Mouse (Mus musculus) MEL (cell line): ENCODE results near the gene Ankrd7. TPM values are rescaled to one million over a fixed set of nuclear protein-coding genes. Genes with fewer than 3 reads are reported as not detected.
"Not testable (repeated sequence)": the region's sequence is repeated elsewhere in the genome, so short reads cannot be mapped to it uniquely, and the experiment has no call there.

ENCODE experiments used
- DNase-seq: peaks from one replicate; pipeline ENCODE4 v3.0.0; 2011; ENCODE audit warnings: low read depth, low spot score
- H3K27ac ChIP-seq: 2 replicates; pipeline ENCODE4 v1.5.1; 2012; ENCODE audit warnings: low read depth, mild to moderate bottlenecking, control low read depth, low read length, moderate library complexity; ENCODE audit not compliant: control insufficient read depth
- H3K27me3 ChIP-seq, 2 experiments: fragments of 150-350 bp in 1 of 2; sonication (generic) in 1 of 2; 2 replicates each; pipeline ENCODE4 v1.6.1; 2012; ENCODE audit warnings: low read length in 2 of 2, mild to moderate bottlenecking in 2 of 2, improper control_type of control experiment in 1 of 2, moderate library complexity in 1 of 2; ENCODE audit not compliant: insufficient read depth in 2 of 2, control insufficient read depth in 1 of 2
- H3K36me3 ChIP-seq, 2 experiments: 2 replicates each; pipeline ENCODE4 v1.6.1; 2012 to 2014; ENCODE audit warnings: low read length in 2 of 2, improper control_type of control experiment in 1 of 2, inconsistent platforms in 1 of 2, mild to moderate bottlenecking in 1 of 2; ENCODE audit not compliant: insufficient read depth in 2 of 2, control insufficient read depth in 1 of 2
- H3K4me1 ChIP-seq, 2 experiments: fragments of 150-350 bp in 1 of 2; sonication (generic) in 1 of 2; 2 replicates each; pipeline ENCODE4 v1.6.1; 2012; ENCODE audit warnings: low read length in 2 of 2, improper control_type of control experiment in 1 of 2, mild to moderate bottlenecking in 1 of 2; ENCODE audit not compliant: insufficient read depth in 2 of 2, control insufficient read depth in 1 of 2
- H3K4me3 ChIP-seq, 2 experiments: fragments of 150-350 bp in 1 of 2; sonication (generic) in 1 of 2; 2 replicates each; pipeline ENCODE4 v1.5.1; 2012; ENCODE audit warnings: low read depth in 2 of 2, low read length in 2 of 2, mild to moderate bottlenecking in 2 of 2, moderate library complexity in 2 of 2, control low read depth in 1 of 2, improper control_type of control experiment in 1 of 2; ENCODE audit not compliant: control insufficient read depth in 1 of 2, insufficient read depth in 1 of 2
- H3K79me2 ChIP-seq: 2 replicates; pipeline ENCODE4 v1.6.1; 2012; ENCODE audit warnings: mild to moderate bottlenecking, low read length, moderate library complexity; ENCODE audit not compliant: control insufficient read depth, poor library complexity, insufficient read depth
- H3K9ac ChIP-seq: 2 replicates; pipeline ENCODE4 v1.6.1; 2012; ENCODE audit warnings: low read depth, mild to moderate bottlenecking, control low read depth, low read length, moderate library complexity; ENCODE audit not compliant: control insufficient read depth, poor library complexity, severe bottlenecking
- H3K9me3 ChIP-seq: fragments of 150-350 bp; sonication (generic); replicated peaks from 2 replicates; pipeline ENCODE4 v1.6.1; 2012; ENCODE audit warnings: mild to moderate bottlenecking, low read length, improper control_type of control experiment, moderate library complexity; ENCODE audit not compliant: insufficient read depth
- BHLHE40 ChIP-seq: IDR thresholded peaks from 2 replicates; pipeline ENCODE4 v1.6.1; 2012; ENCODE audit warnings: low read depth, mild to moderate bottlenecking, inconsistent platforms, low read length, improper control_type of control experiment, borderline replicate concordance
- CHD1 ChIP-seq: IDR thresholded peaks from 2 replicates; pipeline ENCODE4 v1.6.1; 2012; ENCODE audit warnings: low read depth, mild to moderate bottlenecking, inconsistent platforms, low read length, improper control_type of control experiment
- CHD2 ChIP-seq: IDR thresholded peaks from 2 replicates; pipeline ENCODE4 v1.6.1; 2011; ENCODE audit warnings: low read length, improper control_type of control experiment
- E2F4 ChIP-seq: IDR thresholded peaks from 2 replicates; pipeline ENCODE4 v1.6.1; 2011; ENCODE audit warnings: low read depth, low read length, improper control_type of control experiment, borderline replicate concordance
- ELF1 ChIP-seq: IDR thresholded peaks from 2 replicates; pipeline ENCODE4 v1.6.1; 2014; ENCODE audit warnings: low read depth, mild to moderate bottlenecking, inconsistent platforms, low read length, improper control_type of control experiment, moderate library complexity
- EP300 ChIP-seq, 2 experiments: IDR thresholded peaks; 2 replicates each; pipeline ENCODE4 v1.6.1; 2011; ENCODE audit warnings: improper control_type of control experiment in 2 of 2, low read length in 2 of 2, low read depth in 1 of 2, mild to moderate bottlenecking in 1 of 2
- GATA1 ChIP-seq: IDR thresholded peaks from 2 replicates; pipeline ENCODE4 v1.6.1; 2011; ENCODE audit warnings: low read depth, low read length, improper control_type of control experiment
- HCFC1 ChIP-seq: IDR thresholded peaks from 2 replicates; pipeline ENCODE4 v1.6.1; 2012; ENCODE audit warnings: low read depth, mild to moderate bottlenecking, inconsistent platforms, low read length, improper control_type of control experiment, moderate library complexity
- JUND ChIP-seq: IDR thresholded peaks from 2 replicates; pipeline ENCODE4 v1.6.1; 2011; ENCODE audit warnings: low read depth, mild to moderate bottlenecking, improper control_type of control experiment, low read length
- MAX ChIP-seq: IDR thresholded peaks from 2 replicates; pipeline ENCODE4 v1.6.1; 2011; ENCODE audit warnings: low read length, improper control_type of control experiment
- MAZ ChIP-seq: IDR thresholded peaks from 2 replicates; pipeline ENCODE4 v1.6.1; 2012; ENCODE audit warnings: low read depth, mild to moderate bottlenecking, inconsistent platforms, low read length, improper control_type of control experiment
- MEF2A ChIP-seq: IDR thresholded peaks from 2 replicates; pipeline ENCODE4 v1.6.1; 2014; ENCODE audit warnings: low read depth, mild to moderate bottlenecking, inconsistent platforms, low read length, improper control_type of control experiment; ENCODE audit not compliant: poor library complexity, insufficient replicate concordance, severe bottlenecking; ENCODE audit errors: extremely low read depth
- MXI1 ChIP-seq: IDR thresholded peaks from 2 replicates; pipeline ENCODE4 v1.6.1; 2011; ENCODE audit warnings: mild to moderate bottlenecking, low read depth, low read length, improper control_type of control experiment
- MYB ChIP-seq: IDR thresholded peaks from 2 replicates; pipeline ENCODE4 v1.6.1; 2011; ENCODE audit warnings: mild to moderate bottlenecking, low read depth, low read length, improper control_type of control experiment
- MYC ChIP-seq: IDR thresholded peaks from 2 replicates; pipeline ENCODE4 v1.6.1; 2011; ENCODE audit warnings: low read depth, mild to moderate bottlenecking, low read length, improper control_type of control experiment, moderate library complexity
- NELFE ChIP-seq: IDR thresholded peaks from 2 replicates; pipeline ENCODE4 v1.6.1; 2011; ENCODE audit warnings: low read depth, low read length, improper control_type of control experiment
- NRF1 ChIP-seq: IDR thresholded peaks from 2 replicates; pipeline ENCODE4 v1.6.1; 2014; ENCODE audit warnings: low read depth, mild to moderate bottlenecking, inconsistent platforms, low read length, improper control_type of control experiment, moderate library complexity; ENCODE audit not compliant: poor library complexity, insufficient read depth, severe bottlenecking
- POLR2A ChIP-seq, 2 experiments: IDR thresholded peaks; 2 replicates each; pipeline ENCODE4 v1.6.1; 2011 to 2012; ENCODE audit warnings: low read length in 2 of 2, mild to moderate bottlenecking in 2 of 2, control low read depth in 1 of 2, improper control_type of control experiment in 1 of 2, low read depth in 1 of 2, moderate library complexity in 1 of 2; ENCODE audit not compliant: control insufficient read depth in 1 of 2, insufficient read depth in 1 of 2, poor library complexity in 1 of 2
- POLR2AphosphoS2 ChIP-seq: IDR thresholded peaks from 2 replicates; pipeline ENCODE4 v1.6.1; 2011; ENCODE audit warnings: low read length, improper control_type of control experiment
- RAD21 ChIP-seq: IDR thresholded peaks from 2 replicates; pipeline ENCODE4 v1.6.1; 2011; ENCODE audit warnings: mild to moderate bottlenecking, low read depth, low read length, improper control_type of control experiment
- SIN3A ChIP-seq: IDR thresholded peaks from 2 replicates; pipeline ENCODE4 v1.6.1; 2012; ENCODE audit warnings: low read length, improper control_type of control experiment, inconsistent platforms
- SMC3 ChIP-seq: IDR thresholded peaks from 2 replicates; pipeline ENCODE4 v1.6.1; 2011; ENCODE audit warnings: low read depth, low read length, improper control_type of control experiment
- TAL1 ChIP-seq: IDR thresholded peaks from 2 replicates; pipeline ENCODE4 v1.6.1; 2012; ENCODE audit warnings: mild to moderate bottlenecking, inconsistent platforms, low read length, moderate library complexity, mixed read lengths
- TBP ChIP-seq: IDR thresholded peaks from 2 replicates; pipeline ENCODE4 v1.8.0; 2011; ENCODE audit warnings: low read depth, low read length, improper control_type of control experiment
- TCF12 ChIP-seq: IDR thresholded peaks from 2 replicates; pipeline ENCODE4 v1.6.1; 2014; ENCODE audit warnings: low read depth, mild to moderate bottlenecking, inconsistent platforms, low read length, improper control_type of control experiment, moderate library complexity
- UBTF ChIP-seq: IDR thresholded peaks from 2 replicates; pipeline ENCODE4 v1.6.1; 2012; ENCODE audit warnings: low read depth, mild to moderate bottlenecking, inconsistent platforms, low read length, improper control_type of control experiment, moderate library complexity, borderline replicate concordance; ENCODE audit not compliant: insufficient read depth
- USF1 ChIP-seq: IDR thresholded peaks from 2 replicates; pipeline ENCODE4 v1.6.1; 2014; ENCODE audit warnings: low read depth, mild to moderate bottlenecking, inconsistent platforms, low read length, improper control_type of control experiment, moderate library complexity
- USF2 ChIP-seq, 2 experiments: IDR thresholded peaks; 2 replicates each; pipeline ENCODE4 v1.6.1; 2011 to 2012; ENCODE audit warnings: improper control_type of control experiment in 2 of 2, low read length in 2 of 2, borderline replicate concordance in 1 of 2, inconsistent platforms in 1 of 2, low read depth in 1 of 2, mild to moderate bottlenecking in 1 of 2; ENCODE audit not compliant: insufficient read depth in 1 of 2
- ZC3H11A ChIP-seq: IDR thresholded peaks from 2 replicates; pipeline ENCODE4 v1.6.1; 2012; ENCODE audit warnings: low read depth, mild to moderate bottlenecking, inconsistent platforms, low read length, improper control_type of control experiment
- ZKSCAN1 ChIP-seq: IDR thresholded peaks from 2 replicates; pipeline ENCODE4 v1.6.1; 2012; ENCODE audit warnings: low read depth, mild to moderate bottlenecking, inconsistent platforms, low read length, improper control_type of control experiment, moderate library complexity
- ZNF384 ChIP-seq: IDR thresholded peaks from 2 replicates; pipeline ENCODE4 v1.6.1; 2012; ENCODE audit warnings: low read depth, mild to moderate bottlenecking, inconsistent platforms, low read length, improper control_type of control experiment
- polyA plus RNA-seq, 2 experiments: library from polyadenylated mRNA; stranded (reverse) in 1 of 2; unstranded in 1 of 2; fragments of >175 nt in 1 of 2; fragments of >200 nt in 1 of 2; gene quantifications; 2 replicates each; pipeline versions ENCODE4 v1.2.1 to v1.2.4; 2012; ENCODE audit warnings: low replicate concordance in 2 of 2, low read depth in 1 of 2; ENCODE audit not compliant: insufficient read length in 2 of 2, insufficient read depth in 1 of 2, missing spikeins in 1 of 2
- total RNA-seq: library from RNA; depleted of rRNA; stranded (reverse); fragments of 300-350 nt; gene quantifications from 2 replicates; pipeline ENCODE4 v1.2.3, GENCODE M21; 2012

Gene Ankrd7
- total and polyA plus RNA-seq, 3 experiments, result not detected

GRCm38 (mm10) chr6:18845571-18845970 is 20.5 kb upstream of the Ankrd7 start:
- Histone ChIP-seq H3K27ac (peak overlapping the region; percentile 49), H3K9ac (peak overlapping the region; percentile 36; the same call in 1 of the 2 replicates), H3K36me3 (peaks cover 0 to 13% of the 10 kb centered on the region in 2 experiments; a peak in 2 of 4 replicates), H3K79me2 (peaks cover 12% of the 10 kb centered on the region), H3K4me3 (peak overlapping the region; percentile 21 to 37; a peak in 3 of 4 replicates)
- H3K9me3 ChIP-seq, DNase-seq, H3K4me1 ChIP-seq, H3K27me3 ChIP-seq: not testable (repeated sequence)

DNA sequence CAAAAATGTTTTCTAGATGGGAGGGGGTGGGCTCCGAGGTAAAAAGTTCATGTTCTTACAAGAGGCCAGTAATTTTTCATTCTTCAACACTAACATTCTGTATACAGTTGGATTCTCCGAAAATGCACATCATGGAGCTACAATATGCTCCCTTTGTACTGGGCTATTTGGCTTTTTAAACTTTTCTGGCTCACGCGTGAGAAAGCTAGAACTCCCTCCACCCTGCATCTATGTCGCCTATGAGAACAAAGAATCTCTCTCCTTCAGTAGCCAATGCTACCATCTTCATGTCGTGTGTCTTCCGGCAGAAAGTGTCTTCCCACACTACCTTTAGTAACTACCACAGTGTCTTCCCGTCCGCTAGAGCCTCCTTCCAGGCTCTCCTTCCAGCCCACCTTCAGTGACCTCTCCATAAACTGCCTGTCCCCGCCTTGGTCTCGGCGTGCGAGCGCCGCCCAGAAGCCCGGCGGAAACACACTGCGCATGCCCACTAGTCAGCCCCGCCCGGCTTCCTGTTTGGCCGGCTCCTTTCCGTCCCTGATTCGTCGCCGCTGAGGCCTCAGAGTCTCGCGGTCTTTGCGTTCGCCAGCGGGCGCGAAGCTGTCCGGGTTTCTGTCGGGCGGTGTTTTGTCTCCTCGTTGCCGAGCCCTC is 17.9 kb upstream of the Ankrd7 start, which contains the start of gene Lsm8:
Gene Lsm8, plus strand, starts transcription at position 529 of the 651 bp plus-strand sequence.
- peaks cover 2 to 3% of the 10 kb centered on the region in 2 experiments; a peak in 2 of 4 replicates for H3K4me1 ChIP-seq
- H3K36me3 ChIP-seq, result peaks cover 0 to 17% of the 10 kb centered on the region in 2 experiments
- H3K4me3 ChIP-seq, result peak within 1 kb of the TSS; percentile 76 to 97
- H3K27me3 ChIP-seq, result no peaks in the 10 kb centered on the region
- peak within 1 kb of the TSS; percentile 86 for H3K9ac ChIP-seq
- peak within 1 kb of the TSS; percentile 96 for H3K27ac ChIP-seq
- H3K79me2 ChIP-seq, result peaks cover 12% of the 10 kb centered on the region
- H3K9me3 ChIP-seq, result no peaks in the 10 kb centered on the region
- DNase-seq, result peak; percentile 97
- TF ChIP-seq MEF2A (no peak), NELFE (peak; percentile 72), MYB (no peak), USF1 (no peak), USF2 (IDR thresholded peaks at IDR 0.05; ENCODE audit: borderline replicate concordance in 1 of 2, insufficient read depth in 1 of 2, low read depth in 1 of 2, low read length in 2 of 2) (no peak), SMC3 (no peak), SIN3A (peak; percentile 64; the same call in 1 of the 2 replicates), POLR2A (IDR thresholded peaks at IDR 0.05; ENCODE audit: control insufficient read depth in 1 of 2, insufficient read depth in 1 of 2, low read depth in 1 of 2, low read length in 2 of 2, poor library complexity in 1 of 2) (peak; percentile 71 to 87; a peak in 3 of 4 replicates), CHD2 (peak; percentile 96), RAD21 (no peak), BHLHE40 (no peak), GATA1 (no peak), JUND (no peak), MAZ (no peak), TBP (peak; percentile 78), MAX (no peak), NRF1 (peak; percentile 87), ZKSCAN1 (no peak), ZC3H11A (no peak), MXI1 (peak; percentile 52), CHD1 (no peak), POLR2AphosphoS2 (no peak; the same call in 1 of the 2 replicates), EP300 (IDR thresholded peaks at IDR 0.05; ENCODE audit: low read depth in 1 of 2, low read length in 2 of 2) (no peak; a peak in 1 of 4 replicates), UBTF (no peak), ZNF384 (no peak), HCFC1 (peak; percentile 86), ELF1 (peak; percentile 88), TCF12 (peak; percentile 64), E2F4 (peak; percentile 79; the same call in 1 of the 2 replicates), MYC (no peak), TAL1 (no peak)
